Mouse (Mus musculus): Measurements from ENCODE around the gene Smpd2. TPM values are rescaled to one million over a fixed set of nuclear protein-coding genes. Genes with fewer than 3 reads are reported as not detected.

Smpd2 gene
- total and polyA plus RNA-seq, 3 experiments = 8.9 to 15.4 (median 11.3) TPM

GRCm38 (mm10) chr10:41486506-41487170 is 3.5 kb downstream of the Smpd2 start:
- no peak for DNase-seq (ENCODE audit: extremely low read depth)
- no peak overlapping the region for H3K4me2 ChIP-seq (ENCODE audit: insufficient read depth, low read depth, poor library complexity, severe bottlenecking)
- peaks cover 64 to 77% of the 10 kb centered on the region in 2 experiments for H3K36me3 ChIP-seq (replicated peaks in 1 of 2; ENCODE audit: control insufficient read depth in 1 of 2, insufficient read depth in 1 of 2, low read length in 1 of 2)
- no peak overlapping the region for H3K9ac ChIP-seq (ENCODE audit: insufficient read depth, low read depth)
- no peaks in the 10 kb centered on the region for H3K27me3 ChIP-seq (replicated peaks)
- no peaks in the 10 kb centered on the region for H3K79me2 ChIP-seq (replicated peaks; ENCODE audit: control insufficient read depth, extremely low read depth, insufficient read depth, poor library complexity, severe bottlenecking)
- H3K4me1 ChIP-seq (ENCODE audit: control insufficient read depth in 1 of 2, insufficient read depth in 2 of 2) = peaks cover 4 to 17% of the 10 kb centered on the region in 2 experiments; a peak in 3 of 4 replicates
- no peak overlapping the region for H3K27ac ChIP-seq (ENCODE audit: insufficient read depth, low read depth)
- in situ Hi-C loops (cut with MboI; ENCODE audit: low pct_ligation_motif_present, low pct_unique_long_range_greater_than_20kb, low sequenced_read_pairs) (no loop called here), dilution Hi-C loops (cut with MboI; ENCODE audit: extremely low pct_ligation_motif_present, extremely low pct_unique_long_range_greater_than_20kb, low sequenced_read_pairs) (no loop called here)
- H3K9me3 ChIP-seq (replicated peaks; ENCODE audit: low read length) = no peaks in the 10 kb centered on the region
- TF ChIP-seq ELF1 (IDR thresholded peaks at IDR 0.05; ENCODE audit: low read depth, low read length) (no peak), ETS1 (conservative IDR thresholded peaks at IDR 0.05; ENCODE audit: low read depth, low read length) (no peak), SMC3 (IDR thresholded peaks at IDR 0.05; ENCODE audit: low read depth, low read length) (no peak), MAX (IDR thresholded peaks at IDR 0.05; ENCODE audit: low read length) (no peak), PAX5 (IDR thresholded peaks at IDR 0.05; ENCODE audit: low read length) (no peak), NELFE (IDR thresholded peaks at IDR 0.05; ENCODE audit: low read depth, low read length) (no peak), JUN (IDR thresholded peaks at IDR 0.05; ENCODE audit: insufficient read depth, low read depth, low read length) (no peak), E2F4 (IDR thresholded peaks at IDR 0.05; ENCODE audit: insufficient replicate concordance, low read depth, low read length) (no peak)
- no peak overlapping the region for H3K4me3 ChIP-seq (replicated peaks in 1 of 3; ENCODE audit: low read depth in 2 of 3, low read length in 2 of 3, poor library complexity in 1 of 3)

GRCm38 (mm10) chr10:41485778-41486177 is 4.4 kb downstream of the Smpd2 start:
- H3K79me2 ChIP-seq (replicated peaks; ENCODE audit: control insufficient read depth, extremely low read depth, insufficient read depth, poor library complexity, severe bottlenecking) = no peaks in the 10 kb centered on the region
- no peak overlapping the region for H3K9ac ChIP-seq (ENCODE audit: insufficient read depth, low read depth)
- dilution Hi-C loops (cut with MboI; ENCODE audit: extremely low pct_ligation_motif_present, extremely low pct_unique_long_range_greater_than_20kb, low sequenced_read_pairs) = no loop called here
- no peaks in the 10 kb centered on the region for H3K27me3 ChIP-seq (replicated peaks)
- in situ Hi-C loops (cut with MboI; ENCODE audit: low pct_ligation_motif_present, low pct_unique_long_range_greater_than_20kb, low sequenced_read_pairs) = no loop called here
- DNase-seq (ENCODE audit: extremely low read depth) = no peak
- no peak overlapping the region for H3K4me2 ChIP-seq (ENCODE audit: insufficient read depth, low read depth, poor library complexity, severe bottlenecking)
- H3K9me3 ChIP-seq (replicated peaks; ENCODE audit: low read length) = no peaks in the 10 kb centered on the region
- H3K4me3 ChIP-seq (replicated peaks in 1 of 3; ENCODE audit: low read depth in 2 of 3, low read length in 2 of 3, poor library complexity in 1 of 3) = no peak overlapping the region
- peaks cover 70 to 85% of the 10 kb centered on the region in 2 experiments for H3K36me3 ChIP-seq (replicated peaks in 1 of 2; ENCODE audit: control insufficient read depth in 1 of 2, insufficient read depth in 1 of 2, low read length in 1 of 2)
- H3K27ac ChIP-seq (ENCODE audit: insufficient read depth, low read depth) = no peak overlapping the region
- H3K4me1 ChIP-seq (ENCODE audit: control insufficient read depth in 1 of 2, insufficient read depth in 2 of 2) = peaks cover 4 to 17% of the 10 kb centered on the region in 2 experiments; a peak in 3 of 4 replicates
- no peak for TF ChIP-seq E2F4 (IDR thresholded peaks at IDR 0.05; ENCODE audit: insufficient replicate concordance, low read depth, low read length)
- TF ChIP-seq JUN (IDR thresholded peaks at IDR 0.05; ENCODE audit: insufficient read depth, low read depth, low read length) = no peak
- TF ChIP-seq NRF1 (IDR thresholded peaks at IDR 0.05; ENCODE audit: low read depth, low read length) = no peak
- TF ChIP-seq NELFE (IDR thresholded peaks at IDR 0.05; ENCODE audit: low read depth, low read length) = no peak
- no peak for TF ChIP-seq EP300 (IDR thresholded peaks at IDR 0.05; ENCODE audit: low read length)
- no peak for TF ChIP-seq RAD21 (IDR thresholded peaks at IDR 0.05; ENCODE audit: low read depth, low read length)
- TF ChIP-seq SIN3A (IDR thresholded peaks at IDR 0.05; ENCODE audit: low read length) = no peak
- TF ChIP-seq CTCF (conservative IDR thresholded peaks at IDR 0.05 in 1 of 2, IDR thresholded peaks at IDR 0.05 in 1 of 2; ENCODE audit: low read depth in 2 of 2, low read length in 2 of 2) = no peak
- no peak for TF ChIP-seq HCFC1 (IDR thresholded peaks at IDR 0.05; ENCODE audit: low read depth, low read length)
- TF ChIP-seq MXI1 (IDR thresholded peaks at IDR 0.05; ENCODE audit: low read depth, low read length) = no peak
- no peak for TF ChIP-seq ZMIZ1 (IDR thresholded peaks at IDR 0.05; ENCODE audit: low read depth, low read length)
- no peak for TF ChIP-seq MAFK (IDR thresholded peaks at IDR 0.05; ENCODE audit: insufficient replicate concordance, low read length)
- no peak for TF ChIP-seq ZNF384 (IDR thresholded peaks at IDR 0.05; ENCODE audit: low read depth, low read length)
- TF ChIP-seq CHD1 (IDR thresholded peaks at IDR 0.05; ENCODE audit: low read depth, low read length) = no peak
- TF ChIP-seq TBP (conservative IDR thresholded peaks at IDR 0.05; ENCODE audit: low read depth, low read length) = no peak
- TF ChIP-seq BHLHE40 (IDR thresholded peaks at IDR 0.05; ENCODE audit: low read depth, low read length) = no peak
- TF ChIP-seq CHD2 (IDR thresholded peaks at IDR 0.05; ENCODE audit: low read length) = no peak

All from CH12.LX (cell line).